Mouse (Mus musculus) megakaryocyte-erythroid progenitor cell, adult 5-6 weeks (primary cell): Measurements from ENCODE around the gene Pcyox1. TPM values are rescaled to one million over a fixed set of nuclear protein-coding genes. Genes with fewer than 3 reads are reported as not detected.

Experiments
- ATAC-seq: replicated peaks from 2 replicates; pipeline ENCODE4 v1.8.0; 2016; ENCODE audit warnings: mild to moderate bottlenecking, inconsistent platforms; ENCODE audit not compliant: severe bottlenecking, poor library complexity, low FRiP score, low TSS enrichment
- total RNA-seq, 2 experiments: library from RNA; stranded (forward) in 1 of 2; stranded (reverse) in 1 of 2; fragments of 200-1000, 215-1000 nt in 1 of 2; fragments of >200 nt in 1 of 2; fragmentation: Nextera tagmentation in 1 of 2; gene quantifications; 2 replicates each; pipeline ENCODE4 v1.2.3; 2014 to 2017

Gene Pcyox1
- total RNA-seq (2014; fragmentation: Nextera tagmentation): 14.1 and 15.5 TPM in 2 replicates
- 34.3 and 40.4 TPM in 2 replicates for total RNA-seq (2017)

GRCm38 (mm10) chr6:86396581-86397256, at the start of gene Pcyox1:
Pcyox1 (minus strand) TSS chr6:86397154.
- peak; percentile 84 for ATAC-seq

DNA sequence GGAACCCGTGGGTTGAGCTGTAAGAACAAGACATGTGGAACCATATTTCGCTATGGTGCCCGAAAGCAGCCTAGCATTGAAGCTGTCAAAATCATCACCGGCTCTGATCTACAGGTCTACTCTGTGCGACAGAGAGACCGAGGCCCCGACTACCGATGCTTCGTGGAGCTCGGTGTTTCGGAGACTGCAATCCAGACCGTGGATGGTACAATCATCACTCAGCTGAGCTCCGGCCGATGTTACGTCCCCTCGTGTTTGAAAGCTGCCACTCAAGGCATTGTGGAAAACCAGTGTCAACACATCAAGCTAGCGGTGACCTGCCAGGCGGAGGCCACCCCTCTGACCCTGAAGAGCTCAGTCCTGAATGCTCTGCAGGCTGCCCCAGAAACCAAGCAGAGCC, 48.6 kb upstream of the Pcyox1 start:
- no peak for ATAC-seq

DNA sequence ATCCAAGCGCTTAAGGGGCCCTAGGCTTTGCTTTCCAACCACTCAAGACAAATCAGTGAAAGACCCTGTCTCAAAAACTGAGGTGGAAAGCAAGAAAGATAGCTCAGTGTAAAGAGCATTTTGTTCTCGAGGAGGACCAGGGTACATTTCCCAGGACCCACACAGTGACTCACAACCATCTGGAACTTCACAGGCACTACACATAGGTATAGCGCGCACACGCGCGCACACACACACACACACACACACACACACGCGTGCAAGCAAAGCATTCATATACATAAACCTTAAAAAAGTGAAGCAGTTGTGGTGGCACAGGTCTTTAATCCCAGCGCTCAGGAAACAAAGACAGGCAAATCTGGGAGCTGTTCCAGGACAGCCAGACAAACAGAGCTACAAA, 44.6 kb upstream of the Pcyox1 start:
- no peak for ATAC-seq

DNA sequence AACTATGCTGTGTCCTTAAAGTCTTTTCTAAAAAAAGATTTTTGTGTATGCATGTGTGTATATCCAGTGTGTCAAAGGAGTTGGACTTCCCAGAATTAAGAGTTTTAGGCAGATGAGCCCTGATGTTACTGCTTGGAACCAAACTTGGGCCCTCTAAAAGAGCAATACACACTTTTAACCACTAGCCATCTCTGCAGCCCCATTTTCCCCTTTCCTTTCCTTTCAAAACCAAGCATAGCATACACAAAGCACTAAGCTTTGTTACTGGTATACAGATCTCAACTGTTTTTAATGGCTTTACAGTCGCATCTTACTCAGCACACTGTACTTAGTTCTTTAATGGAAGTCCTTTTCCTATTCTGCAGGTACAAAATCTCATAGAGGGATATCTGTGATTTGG, 42.6 kb upstream of the Pcyox1 start:
- no peak for ATAC-seq

- ATAC-seq: no peak
Observed at GRCm38 (mm10) chr6:86439119-86439496, 42.2 kb upstream of the Pcyox1 start.

DNA sequence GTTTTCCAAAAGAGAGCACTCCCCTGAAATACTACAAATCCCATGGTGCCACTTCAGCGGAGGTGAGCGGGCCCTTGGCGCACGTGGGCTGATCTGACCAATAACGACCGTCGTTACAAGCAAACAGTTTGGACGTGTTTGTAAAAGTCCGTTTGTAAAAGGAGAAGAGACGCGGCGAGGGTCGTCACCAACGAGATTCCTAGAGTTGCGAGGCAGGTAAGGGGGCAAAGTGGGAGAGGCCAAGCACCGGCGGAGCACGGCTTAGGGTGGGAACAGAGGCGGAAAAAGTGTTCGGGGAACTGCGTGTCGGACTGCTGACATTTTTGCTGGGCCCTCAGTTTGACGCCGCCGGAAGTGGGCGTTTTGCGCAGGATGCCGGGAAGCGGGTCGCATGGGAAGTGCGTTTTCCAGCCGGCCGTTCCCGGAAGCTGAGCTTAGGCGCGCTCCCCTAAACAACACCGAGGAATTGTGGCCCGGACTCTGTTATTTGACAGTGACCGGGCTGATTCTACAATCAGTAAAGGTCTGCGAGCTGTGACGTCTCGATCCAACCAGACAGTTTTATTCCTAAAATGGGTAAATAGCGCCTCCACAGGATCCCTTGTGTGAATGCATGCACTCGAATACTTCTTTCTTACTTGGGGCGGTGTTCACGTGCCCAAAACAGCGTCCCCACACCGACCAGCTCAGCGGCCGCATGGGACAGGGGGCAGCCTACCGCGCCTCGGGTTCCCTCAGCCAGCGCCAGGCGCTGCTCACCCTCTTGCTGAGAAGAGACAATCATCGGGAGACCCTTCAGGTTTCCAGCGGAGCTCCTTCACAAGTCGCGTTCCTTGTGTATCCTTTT, 41.5 kb upstream of the Pcyox1 start, which contains the start of gene C87436:
Gene C87436 (plus strand): TSS at position 103 of the 847 bp plus-strand sequence.
- peak; percentile 84 for ATAC-seq

- ATAC-seq: peak; percentile 73
Observed at GRCm38 (mm10) chr6:86437711-86438110, 40.8 kb upstream of the Pcyox1 start.

DNA sequence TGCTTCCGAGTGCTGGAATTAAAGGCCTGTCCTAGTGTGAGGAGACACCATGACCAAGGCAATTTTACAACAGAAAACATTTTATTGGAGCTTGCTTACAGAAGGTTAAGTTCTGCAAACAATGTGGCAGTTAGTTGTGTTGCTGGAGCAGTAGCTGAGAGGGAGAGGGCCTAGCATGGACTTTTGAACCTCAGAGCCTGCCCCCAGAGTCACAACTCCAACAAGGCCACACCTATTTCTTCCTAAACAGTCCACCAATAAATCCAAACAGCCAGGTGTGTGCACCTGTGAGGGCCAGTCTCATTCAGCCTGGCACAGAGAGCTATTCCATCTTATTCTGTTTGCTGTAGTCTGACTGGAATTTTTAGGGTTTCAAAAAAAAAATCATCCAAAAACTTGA, 36.7 kb upstream of the Pcyox1 start:
- ATAC-seq: no peak

DNA sequence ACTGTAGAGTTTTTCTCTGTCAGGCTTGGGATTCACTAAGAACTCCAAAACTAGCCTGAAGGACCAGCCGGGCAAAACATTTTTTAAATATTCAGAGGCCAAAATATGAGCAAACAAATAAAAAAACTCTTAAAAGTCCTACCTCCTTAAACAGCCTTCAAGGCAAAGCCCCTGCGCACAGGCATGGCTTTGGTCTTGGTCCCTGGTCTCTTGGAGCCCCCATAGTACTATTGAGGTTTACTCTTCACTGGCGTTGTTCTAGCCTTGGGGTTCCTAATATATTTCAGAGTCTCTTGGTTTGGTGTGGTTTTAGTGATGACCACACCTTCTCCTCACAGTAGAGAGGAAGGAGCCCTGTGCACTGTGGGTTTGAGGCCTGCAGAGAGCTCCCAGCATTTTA, 34.6 kb upstream of the Pcyox1 start:
- ATAC-seq: no peak

- ATAC-seq: no peak
Observed at GRCm38 (mm10) chr6:86426358-86426757, 29.4 kb upstream of the Pcyox1 start, which contains the start of gene Gm44790. Gm44790 (plus strand) TSS chr6:86426658.

DNA sequence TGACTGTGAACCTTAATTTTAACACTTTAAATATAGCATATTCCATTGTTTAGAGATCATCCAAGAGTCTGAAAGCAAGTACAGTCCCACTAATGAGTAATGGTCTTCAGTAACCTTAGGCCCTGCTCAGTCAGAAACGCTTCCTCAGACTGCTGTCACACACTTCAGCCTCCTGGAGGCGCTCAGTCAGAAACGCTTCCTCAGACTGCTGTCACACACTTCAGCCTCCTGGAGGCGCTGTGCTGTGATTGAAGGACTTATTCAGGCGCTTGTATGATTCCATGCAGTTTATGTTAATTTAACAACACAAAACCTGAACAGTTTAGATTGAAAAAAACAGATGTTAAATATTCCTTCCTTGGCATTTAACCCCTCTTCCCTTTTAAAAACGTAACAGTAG, 23.5 kb upstream of the Pcyox1 start:
- ATAC-seq: peak; percentile 85

- ATAC-seq: no peak
Observed at GRCm38 (mm10) chr6:86419239-86419638, 22.3 kb upstream of the Pcyox1 start.

DNA sequence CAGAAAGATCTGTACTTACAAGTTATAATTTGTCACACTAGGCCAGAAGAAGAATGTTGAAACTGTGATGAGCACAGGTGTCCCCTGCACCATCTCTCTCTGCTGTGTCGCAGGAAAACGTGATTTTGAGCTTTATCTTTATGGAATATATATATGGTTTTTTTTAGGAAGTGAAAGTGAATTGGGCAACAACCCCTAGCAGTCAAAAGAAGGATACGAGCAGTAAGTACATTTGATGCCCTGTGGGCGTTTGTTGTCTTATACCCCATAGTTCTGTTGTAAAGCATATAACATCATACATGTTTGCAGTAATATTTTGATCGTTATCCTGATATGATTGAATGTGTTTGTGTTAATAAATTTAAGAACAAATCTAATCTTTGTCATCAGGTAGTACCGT, 21.8 kb upstream of the Pcyox1 start:
- no peak for ATAC-seq

DNA sequence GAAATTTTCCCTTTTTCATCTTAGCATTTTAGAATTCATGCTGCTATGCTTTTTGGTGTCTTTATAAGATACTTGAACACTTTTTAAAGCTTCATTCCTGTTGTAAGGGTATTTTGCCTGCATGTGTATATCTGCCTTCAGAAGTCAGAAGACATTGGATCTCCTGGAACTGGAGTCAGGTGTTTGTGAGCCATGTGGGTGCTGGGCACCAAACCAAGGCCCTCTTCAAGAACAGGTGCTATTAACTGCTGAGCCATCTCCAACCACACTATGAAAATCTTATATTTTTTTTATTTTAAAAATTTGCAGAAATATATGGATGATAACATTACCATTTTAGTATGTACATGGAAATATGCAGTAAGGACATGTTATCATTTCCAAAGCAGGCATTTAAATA, 9.4 kb upstream of the Pcyox1 start:
- ATAC-seq: no peak

DNA sequence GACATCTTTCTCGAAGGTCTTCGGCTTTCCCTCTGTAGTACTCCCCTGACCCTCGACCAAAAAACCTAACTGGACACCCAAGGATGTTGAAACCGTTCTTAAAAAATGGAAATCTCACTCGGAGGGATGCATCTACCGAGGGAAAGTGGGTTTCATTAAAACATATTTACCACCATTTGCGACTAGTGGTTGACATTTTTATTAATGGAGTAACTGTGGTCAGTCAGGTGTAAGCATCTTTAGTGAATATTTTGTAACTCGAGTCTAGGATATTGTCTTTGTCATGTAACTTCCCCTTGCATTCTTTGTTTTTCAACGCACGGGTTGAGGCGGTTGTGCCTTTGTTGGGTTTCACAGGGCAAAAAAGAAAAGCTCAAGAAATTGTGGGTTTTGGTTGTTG, 8.0 kb upstream of the Pcyox1 start:
- no peak for ATAC-seq

- ATAC-seq: peak; percentile 95
Observed at GRCm38 (mm10) chr6:86404100-86404861, 7.3 kb upstream of the Pcyox1 start, which contains the start of gene Tia1. Tia1 (plus strand) TSS chr6:86404219.

GRCm38 (mm10) chr6:86403728-86404099, 6.8 kb upstream of the Pcyox1 start:
- peak; percentile 60; the same call in 1 of the 2 replicates for ATAC-seq

DNA sequence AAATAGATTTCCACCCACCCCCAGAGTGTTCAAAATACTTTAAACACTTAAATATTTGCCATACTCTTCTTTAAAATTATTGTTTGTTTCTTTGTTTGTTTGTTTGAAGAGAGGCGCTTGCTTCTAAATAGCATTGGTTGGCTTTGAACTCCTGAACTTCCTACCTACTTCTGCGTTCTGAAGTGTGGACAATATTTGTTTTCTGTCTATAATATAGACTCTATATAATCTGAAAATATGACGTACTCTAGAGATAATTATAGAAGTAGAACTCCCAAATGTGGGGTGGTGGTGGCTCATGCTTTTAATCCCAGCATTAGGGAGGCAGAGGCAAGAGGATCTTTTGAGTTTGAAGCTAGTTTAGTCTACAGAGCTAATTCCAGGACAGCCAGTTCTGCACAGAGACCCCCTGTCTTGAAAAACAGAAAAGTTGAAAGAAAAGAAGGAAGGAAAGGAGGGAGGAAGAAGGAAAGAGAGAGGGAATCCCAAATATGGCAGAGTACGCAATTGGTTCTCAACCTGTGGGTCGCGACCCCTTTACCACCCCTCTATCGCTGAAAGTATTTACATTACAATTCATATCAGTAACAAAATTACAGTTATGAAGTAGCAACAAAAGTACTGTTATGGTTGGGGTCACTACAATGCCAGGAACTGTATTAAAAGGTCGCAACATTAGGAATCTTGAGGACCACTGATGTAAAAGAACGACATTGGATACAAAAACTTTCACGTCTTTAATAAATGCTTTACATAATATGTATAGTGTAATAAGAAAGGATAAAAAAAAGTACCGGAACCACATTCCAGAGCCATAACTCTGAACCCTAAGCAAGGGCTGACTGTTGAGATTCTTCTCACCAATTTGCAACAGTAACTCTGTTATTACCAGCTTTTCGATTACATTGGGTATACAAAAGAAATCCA, 6.0 kb upstream of the Pcyox1 start:
- no peak for ATAC-seq

- ATAC-seq: peak; percentile 68
Observed at GRCm38 (mm10) chr6:86400972-86401371, 4.0 kb upstream of the Pcyox1 start.
